Mouse (Mus musculus): Measurements from ENCODE around the gene Rsad2.

- TF ChIP-seq CTCF (IDR thresholded peaks at IDR 0.05; ENCODE audit: low read depth) (no peak), EP300 (optimal IDR thresholded peaks at IDR 0.05) (no peak)
Observed at GRCm38 (mm10) chr12:26436334-26436733, 19.9 kb downstream of the Rsad2 start.

All from stomach, postnatal 0 days (tissue).